In genomic region chr4:45689572-45689971, GRCm38 (mm10) we compare ENCODE assay signal across 14 mouse cellular contexts.
DNase-seq lines count a peak whose midpoint lies in the region; ATAC-seq lines count a peak whose summit lies in the region.
"Had no signal": no experiment of that assay in that cellular context is flagged by ENCODE, and none has a peak within 500 bp of the region (broad histone marks: within the 10 kb centered on the region; RNA-seq: fewer than 3 reads in every experiment).

No protein-coding gene starts in this region.

- WGBS in forebrain, embryonic 14.5 days, result 17% methylated on average over 5 of the region's 5 CpGs
- WGBS in hindbrain, embryonic 14.5 days, result 17% methylated on average over 5 of the region's 5 CpGs
- WGBS in midbrain, embryonic 14.5 days, result 7% methylated on average over 5 of the region's 5 CpGs

- H3K4me2 ChIP-seq in forebrain, embryonic 14.5 days (ENCODE audit: low read length), result peak overlapping the region; percentile 14; the same call in 1 of the 2 replicates
- H3K4me2 ChIP-seq in hindbrain, embryonic 14.5 days (replicated peaks), result no peak overlapping the region
- H3K4me2 ChIP-seq in midbrain, embryonic 14.5 days (ENCODE audit: low read length), result 0 out of 2 replicates have a peak overlapping the region, but pooled peaks have one; percentile 17
- H3K4me2 ChIP-seq: liver, embryonic 11.5 days; lung, embryonic 15.5 days had no signal

- H3K9me3 ChIP-seq in forebrain, embryonic 14.5 days (replicated peaks; ENCODE audit: control insufficient read depth, low read length), result no peaks in the 10 kb centered on the region
- H3K9me3 ChIP-seq in hindbrain, embryonic 14.5 days (ENCODE audit: control insufficient read depth, low read length), result no peaks in the 10 kb centered on the region
- H3K9me3 ChIP-seq in midbrain, embryonic 14.5 days (ENCODE audit: control insufficient read depth, low read length), result 0 out of 2 replicates have a peak, but pooled peaks cover 3% of the 10 kb centered on the region
- H3K9me3 ChIP-seq: embryonic facial prominence, embryonic 10.5 days; lung, embryonic 15.5 days had no signal

- peak; percentile 20 for DNase-seq in embryo, embryonic 10.5 days (ENCODE audit: low spot score)
- DNase-seq in embryo, embryonic 10 days (ENCODE audit: low spot score), result no peak
- peak; percentile 44 for DNase-seq in forebrain, embryonic 14.5 days (ENCODE audit: low spot score)
- no peak for DNase-seq in hindbrain, embryonic 14.5 days (ENCODE audit: low spot score)
- DNase-seq in midbrain, embryonic 14.5 days, result no peak
- DNase-seq in right cerebral cortex, postnatal 14 days, result no peak
- no peak for DNase-seq in gastrocnemius, postnatal 10 days
- DNase-seq: kidney, adult 9 months; thymus, postnatal 4 days had no signal

- H3K36me3 ChIP-seq in forebrain, embryonic 14.5 days (ENCODE audit: control insufficient read depth, insufficient read depth, low read length), result no peaks in the 10 kb centered on the region
- H3K36me3 ChIP-seq in hindbrain, embryonic 14.5 days (replicated peaks; ENCODE audit: control insufficient read depth, insufficient read depth), result no peaks in the 10 kb centered on the region
- no peaks in the 10 kb centered on the region for H3K36me3 ChIP-seq in midbrain, embryonic 14.5 days (ENCODE audit: control insufficient read depth, insufficient read depth, low read length)
- H3K36me3 ChIP-seq: embryonic facial prominence, embryonic 10.5 days; lung, embryonic 15.5 days had no signal

- peaks cover 31% of the 10 kb centered on the region for H3K4me1 ChIP-seq in forebrain, embryonic 14.5 days (ENCODE audit: control insufficient read depth, insufficient read depth, low read length)
- peaks cover 28% of the 10 kb centered on the region for H3K4me1 ChIP-seq in hindbrain, embryonic 14.5 days (replicated peaks; ENCODE audit: control insufficient read depth, insufficient read depth, low read length)
- peaks cover 17% of the 10 kb centered on the region for H3K4me1 ChIP-seq in midbrain, embryonic 14.5 days (ENCODE audit: control insufficient read depth, insufficient read depth, low read length)
- H3K4me1 ChIP-seq: lung, embryonic 15.5 days had no signal

- H3K9ac ChIP-seq in forebrain, embryonic 14.5 days (ENCODE audit: low read length), result peak overlapping the region; percentile 38; the same call in 1 of the 2 replicates
- H3K9ac ChIP-seq in hindbrain, embryonic 14.5 days, result no peak overlapping the region
- no peak overlapping the region; the same call in 1 of the 2 replicates for H3K9ac ChIP-seq in midbrain, embryonic 14.5 days (replicated peaks; ENCODE audit: low read length)
- H3K9ac ChIP-seq: lung, embryonic 15.5 days had no signal

- peak overlapping the region; percentile 93 for H3K27ac ChIP-seq in forebrain, embryonic 14.5 days (ENCODE audit: low read depth, low read length)
- H3K27ac ChIP-seq in hindbrain, embryonic 14.5 days, result peak overlapping the region; percentile 30
- H3K27ac ChIP-seq in midbrain, embryonic 14.5 days (replicated peaks; ENCODE audit: low read depth, low read length), result peak overlapping the region; percentile 71
- H3K27ac ChIP-seq: embryonic facial prominence, embryonic 10.5 days; lung, embryonic 15.5 days; macrophage had no signal

- ATAC-seq in forebrain, embryonic 14.5 days, result peak; percentile 42
- no peak for ATAC-seq in hindbrain, embryonic 14.5 days (ENCODE audit: low FRiP score)
- peak; percentile 2; the same call in 1 of the 2 replicates for ATAC-seq in midbrain, embryonic 14.5 days (ENCODE audit: low FRiP score, low TSS enrichment)
- ATAC-seq in granulocyte monocyte progenitor cell, adult 5-6 weeks (replicated peaks; ENCODE audit: poor library complexity, severe bottlenecking), result no peak

- H3K4me3 ChIP-seq in forebrain, embryonic 14.5 days (ENCODE audit: low read depth, low read length), result no peak overlapping the region
- no peak overlapping the region for H3K4me3 ChIP-seq in hindbrain, embryonic 14.5 days (replicated peaks; ENCODE audit: low read length)
- no peak overlapping the region for H3K4me3 ChIP-seq in midbrain, embryonic 14.5 days (replicated peaks; ENCODE audit: low read depth, low read length)
- H3K4me3 ChIP-seq: embryonic facial prominence, embryonic 10.5 days; lung, embryonic 15.5 days had no signal

- H3K27me3 ChIP-seq in forebrain, embryonic 14.5 days (replicated peaks; ENCODE audit: control insufficient read depth, insufficient read depth, low read length), result no peaks in the 10 kb centered on the region
- H3K27me3 ChIP-seq in hindbrain, embryonic 14.5 days (ENCODE audit: control insufficient read depth, insufficient read depth, low read length), result no peaks in the 10 kb centered on the region
- H3K27me3 ChIP-seq in midbrain, embryonic 14.5 days (ENCODE audit: control insufficient read depth, insufficient read depth, low read length), result no peaks in the 10 kb centered on the region
- H3K27me3 ChIP-seq: lung, embryonic 15.5 days had no signal

Comparison
In these comparisons a context has a peak if more than half of its experiments do, and no peak if none do; other contexts are left out.
1. DNase-seq: peak in embryo, embryonic 10.5 days (single experiment) and forebrain, embryonic 14.5 days (single experiment); none in embryo, embryonic 10 days (single experiment), hindbrain, embryonic 14.5 days (single experiment), midbrain, embryonic 14.5 days (single experiment), right cerebral cortex, postnatal 14 days (single experiment) and gastrocnemius, postnatal 10 days (single experiment).
2. ATAC-seq: peak in forebrain, embryonic 14.5 days (single experiment) and midbrain, embryonic 14.5 days (single experiment); none in hindbrain, embryonic 14.5 days (single experiment) and granulocyte monocyte progenitor cell, adult 5-6 weeks (single experiment).
3. H3K27ac ChIP-seq: peak in every context shown above with its lines; median percentile 93 in forebrain, embryonic 14.5 days; 71 in midbrain, embryonic 14.5 days; 30 in hindbrain, embryonic 14.5 days.